Mouse (Mus musculus) granulocyte monocyte progenitor cell, adult 5-6 weeks (primary cell): ENCODE data around the gene Col5a3. TPM values are rescaled to one million over a fixed set of nuclear protein-coding genes. Genes with fewer than 3 reads are reported as not detected.

Experiments
- ATAC-seq: replicated peaks from 2 replicates; pipeline ENCODE4 v1.8.0; 2016; ENCODE audit warnings: mild to moderate bottlenecking, moderate TSS enrichment, inconsistent platforms; ENCODE audit not compliant: poor library complexity, severe bottlenecking
- total RNA-seq, 2 experiments: library from RNA; stranded (forward) in 1 of 2; stranded (reverse) in 1 of 2; fragments of 200-712, 200-1000 nt in 1 of 2; fragments of >200 nt in 1 of 2; fragmentation: Nextera tagmentation in 1 of 2; gene quantifications; 2 replicates each; pipeline ENCODE4 v1.2.3; 2014 to 2017

Col5a3 gene
- total RNA-seq, 2 experiments from 2014 or later = 0.41 to 0.62 TPM

DNA sequence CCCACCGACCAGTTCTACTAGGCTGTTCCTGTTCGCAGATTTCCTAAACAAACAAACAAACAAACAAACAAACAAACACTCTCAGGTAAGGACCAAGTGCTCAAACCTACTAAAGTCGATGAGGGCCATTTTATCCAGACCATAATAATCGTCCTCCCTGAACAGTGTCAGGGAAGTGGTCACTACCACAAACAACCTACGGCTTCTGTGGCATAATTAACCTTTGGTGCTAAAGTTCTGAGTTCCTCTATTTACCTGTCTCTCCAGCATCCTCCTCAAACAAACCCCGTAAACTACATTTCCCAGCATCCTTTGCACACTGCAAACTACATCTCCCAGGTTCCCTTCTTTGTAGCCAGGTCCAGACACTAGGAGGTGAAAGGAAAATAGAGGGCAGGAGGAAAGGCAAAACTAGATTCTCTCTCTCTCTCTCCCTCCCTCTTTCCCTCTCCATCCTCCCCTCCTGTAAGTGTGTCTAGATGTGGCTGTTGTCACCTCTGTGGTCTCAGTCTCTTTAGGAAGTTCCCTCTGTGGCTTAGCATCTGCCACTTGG lies 63.3 kb downstream of the Col5a3 start:
- peak; percentile 20; the same call in 1 of the 2 replicates for ATAC-seq

DNA sequence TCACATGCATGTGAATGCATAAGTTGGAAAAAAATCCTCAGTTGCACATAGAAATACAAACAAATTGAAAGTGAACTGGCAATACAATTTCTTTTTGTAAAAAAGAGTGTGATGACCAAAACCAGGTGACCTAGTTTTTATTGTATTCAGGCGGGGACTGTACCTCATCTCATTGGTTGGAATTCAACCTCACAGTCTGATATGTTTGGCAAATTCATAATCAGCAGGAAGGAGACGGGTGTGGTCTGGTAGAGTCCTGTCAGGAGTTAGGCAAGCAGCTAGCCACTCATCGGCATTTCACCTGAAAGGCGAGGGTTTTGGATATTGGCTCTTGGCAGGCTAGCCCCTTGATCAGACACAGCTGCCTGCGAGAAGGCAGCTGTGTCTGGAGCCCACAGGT lies 65.7 kb downstream of the Col5a3 start:
- ATAC-seq = no peak

DNA sequence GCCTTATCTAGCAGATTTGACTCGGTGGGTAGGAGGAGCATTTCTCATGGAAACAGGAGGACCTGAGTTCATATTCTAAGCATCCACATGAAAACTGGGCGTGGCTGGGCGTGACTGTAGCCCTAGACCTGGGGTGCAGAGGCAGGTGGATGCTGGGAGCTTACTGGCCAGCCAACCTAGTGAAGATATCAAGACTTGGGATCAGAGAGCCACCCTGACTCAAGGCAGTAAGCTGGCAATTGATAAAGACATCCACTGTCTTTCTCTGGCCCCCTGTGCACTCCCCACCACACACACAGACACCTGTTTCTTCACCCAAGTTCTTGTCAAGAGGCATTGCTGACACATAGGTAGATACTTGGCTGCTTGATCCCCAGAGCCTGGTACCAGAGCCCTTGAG lies 66.3 kb downstream of the Col5a3 start:
- no peak for ATAC-seq

DNA sequence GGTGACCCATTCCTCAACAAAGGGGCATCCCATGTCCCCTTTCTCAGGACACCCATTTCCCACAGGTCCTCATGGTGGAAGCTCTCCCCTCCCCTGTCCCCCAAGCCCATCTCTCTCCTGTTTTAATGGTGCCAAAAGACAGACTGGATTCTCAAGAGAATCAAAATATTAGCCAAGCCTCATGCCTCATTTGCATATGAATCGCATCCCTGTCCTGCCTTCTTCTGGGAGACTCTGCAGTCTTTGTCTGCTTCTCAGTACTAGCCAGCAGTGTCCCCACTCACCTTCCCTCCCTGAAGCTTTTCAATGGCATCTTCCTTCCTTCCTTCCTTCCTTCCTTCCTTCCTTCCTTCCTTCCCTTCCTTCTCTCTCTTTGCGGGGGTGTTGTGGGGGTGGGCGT lies 67.2 kb downstream of the Col5a3 start:
- no peak for ATAC-seq

DNA sequence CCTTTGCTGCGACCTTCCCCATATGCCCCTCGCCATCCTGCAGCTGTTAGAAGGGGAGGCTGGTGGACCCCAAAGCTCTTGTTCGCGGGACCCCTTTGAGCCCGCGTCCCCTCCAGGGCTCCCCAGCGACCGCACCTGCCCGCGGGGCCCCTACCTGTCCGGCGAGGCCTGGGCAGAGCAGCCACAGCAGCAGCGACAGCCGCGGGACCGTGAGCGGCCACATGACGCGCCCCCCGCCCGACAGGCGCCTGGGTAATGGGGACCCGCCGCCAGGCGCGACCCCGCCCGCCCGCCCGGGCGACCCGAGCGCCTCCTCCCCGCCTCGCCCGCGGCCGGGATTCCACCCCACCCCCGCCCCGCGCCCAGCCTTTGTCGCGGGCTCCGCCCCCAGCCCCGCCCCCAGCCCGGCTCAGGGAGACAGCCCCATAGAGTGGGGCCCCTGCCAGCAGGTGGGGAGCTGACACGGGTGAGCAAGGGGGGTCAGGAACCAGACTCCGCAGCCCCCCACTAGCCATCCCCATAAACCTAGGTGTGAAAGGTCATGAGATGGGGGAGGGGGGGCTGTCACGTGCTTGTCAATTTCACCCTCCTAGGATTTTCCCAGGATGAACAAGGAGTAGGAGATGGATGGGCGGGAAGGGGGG lies 68.7 kb downstream of the Col5a3 start, which contains the start of gene Olfm2:
Gene Olfm2, minus strand, starts transcription at position 333 of the 644 bp plus-strand sequence.
- ATAC-seq = no peak

DNA sequence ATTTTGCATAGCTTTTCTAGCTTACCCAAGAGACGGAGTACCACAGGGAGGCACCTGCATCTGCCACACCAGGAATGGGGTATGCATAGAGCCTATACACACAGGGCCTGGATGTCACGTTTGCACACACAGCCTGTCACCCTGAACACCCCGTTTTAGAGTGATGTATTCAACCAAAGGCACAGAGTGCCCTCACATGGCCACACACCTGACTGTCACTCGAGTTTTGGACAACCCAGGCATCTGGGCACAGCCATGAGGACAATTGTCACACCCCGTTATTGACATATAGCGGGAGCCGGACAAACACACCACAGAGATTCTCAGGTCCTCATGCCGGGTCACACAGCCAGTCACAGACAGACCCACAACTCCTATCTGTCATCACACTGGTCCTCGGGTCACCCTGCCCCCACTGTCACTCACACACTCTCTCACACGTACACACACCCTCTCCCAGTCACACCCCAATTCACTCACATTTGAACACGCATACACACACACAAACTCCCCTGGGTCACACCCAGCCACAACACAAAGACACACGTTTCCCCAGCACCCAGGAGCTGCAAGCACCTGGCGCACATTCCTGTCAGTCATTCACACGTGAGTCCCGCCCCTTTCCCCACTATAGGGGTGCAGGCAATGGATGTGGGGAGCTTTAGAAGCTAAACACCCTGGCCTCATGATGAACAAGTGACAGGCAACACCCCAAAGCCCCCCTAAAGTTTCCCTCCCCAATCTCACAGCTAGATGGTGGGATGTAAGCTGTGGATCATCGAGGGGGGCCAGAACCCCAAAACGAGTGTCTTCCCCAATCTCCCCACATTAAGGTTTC lies 69.5 kb downstream of the Col5a3 start:
- ATAC-seq = no peak

DNA sequence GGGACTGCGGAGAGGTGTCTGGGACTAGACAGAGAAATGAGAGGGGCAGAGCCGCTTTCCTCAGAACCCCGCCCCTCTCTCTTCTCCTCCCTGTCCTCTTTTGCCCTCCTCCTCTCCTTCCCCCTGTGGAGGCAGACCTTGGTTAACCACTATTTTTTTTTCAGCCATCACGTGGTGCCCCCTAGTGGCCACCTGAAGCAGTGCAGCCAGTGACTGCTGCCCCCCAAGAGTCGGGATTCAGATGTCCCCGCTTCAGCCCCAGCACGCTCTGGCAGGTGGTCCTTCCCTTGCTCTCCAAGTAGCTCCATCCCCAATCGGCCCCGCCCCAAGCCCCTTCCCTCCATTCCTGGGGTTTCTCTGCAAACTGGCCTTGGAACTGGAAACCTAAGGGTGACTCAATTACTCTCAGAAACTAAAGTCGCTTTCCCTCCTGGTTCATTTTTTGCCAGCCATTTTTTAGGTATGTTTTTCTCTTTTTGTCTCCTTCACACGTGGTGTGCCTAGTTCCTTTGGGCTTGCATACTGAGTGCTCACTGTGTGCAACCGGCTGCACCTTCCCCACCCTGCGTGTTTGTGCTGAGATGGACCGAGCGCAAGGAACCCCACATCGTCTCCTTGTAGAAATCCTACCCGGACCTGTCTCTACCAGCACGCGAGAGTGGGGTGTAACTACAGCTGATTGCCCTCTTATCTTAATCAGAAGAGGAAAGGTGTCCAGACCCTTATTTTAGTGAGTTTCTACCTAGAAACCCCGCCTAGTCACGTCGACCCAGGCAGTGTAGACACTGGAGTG lies 70.7 kb downstream of the Col5a3 start:
- ATAC-seq = peak; percentile 41

DNA sequence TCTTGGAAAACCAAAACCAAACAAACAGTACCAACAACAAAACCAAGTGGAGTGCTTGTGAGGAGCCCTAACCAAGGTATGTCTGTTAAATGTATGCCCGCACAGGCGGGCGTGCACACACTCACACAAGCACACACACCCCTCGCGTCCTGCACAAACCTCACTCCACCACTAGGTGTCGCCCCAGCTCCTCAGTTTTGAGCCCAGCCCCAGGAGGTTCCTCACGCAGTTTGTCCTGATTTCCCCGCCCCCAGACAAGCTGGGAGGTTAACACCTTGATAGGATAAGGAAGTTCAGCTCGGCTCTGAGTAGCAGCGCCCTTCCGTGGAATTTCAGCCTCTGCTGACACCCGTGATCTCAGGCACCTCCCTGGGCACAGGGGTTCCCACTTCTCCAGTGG lies 74.5 kb downstream of the Col5a3 start:
- peak; percentile 85 for ATAC-seq

DNA sequence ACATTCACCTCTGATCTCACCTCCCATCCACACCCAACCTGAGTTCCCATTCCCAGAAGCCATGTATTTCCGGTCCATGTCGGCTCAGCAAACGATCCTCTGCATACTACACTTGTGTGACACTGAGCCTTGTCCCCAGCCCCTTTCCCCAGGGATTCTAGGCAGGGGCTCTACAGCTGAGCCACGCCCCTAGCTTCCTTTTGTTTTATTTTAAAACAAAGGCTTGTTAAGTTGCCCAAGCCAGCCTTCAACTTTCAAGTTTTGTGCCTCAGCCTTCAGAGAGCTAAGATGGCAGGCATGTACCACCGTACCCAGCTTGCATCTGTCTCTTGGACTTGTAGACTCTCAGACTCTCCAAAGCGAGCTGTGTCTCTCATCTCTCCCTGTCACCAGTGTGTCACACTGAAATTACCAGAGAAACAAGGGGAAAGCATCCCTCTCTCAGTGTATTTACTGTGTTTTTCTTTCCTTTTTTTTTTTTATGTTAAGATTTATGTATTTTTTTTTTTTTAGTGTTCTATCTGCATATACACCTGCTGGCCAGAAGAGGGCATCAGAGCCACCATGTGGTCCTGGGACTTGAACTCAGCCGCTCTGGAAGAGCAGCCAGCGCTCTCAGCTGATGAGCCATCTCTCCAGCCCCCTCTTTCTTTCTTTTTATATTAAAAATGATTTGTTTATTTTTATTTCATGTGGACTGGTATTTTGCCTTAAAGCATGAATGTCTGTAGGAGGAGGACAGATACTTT lies 76.4 kb downstream of the Col5a3 start:
- peak; percentile 60 for ATAC-seq

DNA sequence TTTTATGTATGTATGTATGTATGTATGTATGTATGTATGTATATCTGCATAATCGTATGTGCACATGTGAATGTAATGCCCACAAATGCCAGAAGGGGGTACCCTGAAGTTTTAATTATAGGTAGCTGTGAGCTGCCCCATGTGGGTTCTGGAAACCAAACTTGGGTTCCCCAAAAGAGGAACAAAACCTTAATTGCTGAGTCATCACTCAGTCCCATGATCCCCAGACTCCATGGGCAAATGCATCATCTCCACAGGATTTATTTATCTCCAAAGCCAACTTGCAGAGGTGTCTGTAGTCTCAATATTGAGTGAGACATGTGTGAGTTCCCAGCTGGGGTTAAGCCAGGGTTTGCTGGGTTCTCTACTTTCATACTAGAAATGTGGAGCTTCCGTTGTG lies 77.6 kb downstream of the Col5a3 start:
- peak; percentile 18; the same call in 1 of the 2 replicates for ATAC-seq

DNA sequence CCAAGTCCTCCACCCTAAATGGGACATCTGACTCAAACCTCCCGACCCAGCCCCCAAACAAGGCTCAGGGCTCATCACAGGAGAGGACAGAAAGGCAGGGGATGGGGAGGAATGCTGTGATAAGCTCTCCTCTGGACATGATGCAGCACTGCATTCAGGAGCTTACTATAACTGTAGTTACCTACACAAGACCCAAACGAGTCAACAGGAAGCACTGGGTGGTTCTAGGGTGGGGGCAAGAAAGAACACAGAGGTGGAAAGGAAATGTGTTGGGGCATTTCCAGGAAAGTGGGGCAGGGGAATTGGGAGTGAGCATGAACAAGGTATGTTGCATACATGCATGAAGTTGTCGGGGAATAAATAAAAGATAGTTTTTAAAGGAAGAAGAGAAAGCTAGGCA lies 80.2 kb downstream of the Col5a3 start:
- ATAC-seq = no peak

DNA sequence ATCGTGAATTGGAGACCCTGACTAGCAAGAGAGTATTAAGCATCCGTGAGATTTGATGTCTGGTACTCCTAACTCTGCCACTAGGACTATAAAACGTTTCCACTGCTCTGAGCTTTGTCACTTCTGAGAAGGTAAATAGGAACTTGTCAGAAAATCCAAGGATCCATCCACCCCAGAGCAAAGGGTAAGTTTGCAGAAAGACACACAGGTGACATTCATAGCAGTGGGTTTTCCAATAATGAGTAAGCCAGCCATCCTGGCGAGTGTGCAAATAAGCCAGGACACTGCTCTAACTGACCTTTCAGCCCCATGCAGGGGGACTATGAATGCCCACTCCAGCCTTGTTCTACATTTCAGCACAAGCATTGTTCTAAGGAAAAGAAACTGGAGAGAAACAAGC lies 83.1 kb downstream of the Col5a3 start:
- no peak for ATAC-seq

DNA sequence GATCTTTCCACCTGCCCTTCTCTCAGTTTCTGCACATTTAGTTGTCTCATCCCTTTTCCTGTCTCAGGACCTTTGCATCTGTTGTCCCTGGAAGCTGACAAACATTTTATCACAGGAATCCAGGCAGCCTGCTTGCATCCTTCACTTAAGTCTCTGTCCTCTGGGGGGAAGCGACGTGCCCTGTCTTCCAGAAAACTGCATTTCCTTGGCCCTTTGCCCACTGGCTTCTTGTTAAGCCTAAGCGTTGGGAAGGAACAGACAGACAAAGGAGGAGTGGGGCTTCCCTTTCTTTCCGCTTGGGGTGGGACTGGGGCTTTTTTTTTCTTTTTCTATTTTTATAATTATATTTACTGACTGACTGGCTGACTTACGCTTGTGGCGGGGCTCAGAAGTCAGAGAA lies 85.4 kb downstream of the Col5a3 start:
- ATAC-seq = no peak

DNA sequence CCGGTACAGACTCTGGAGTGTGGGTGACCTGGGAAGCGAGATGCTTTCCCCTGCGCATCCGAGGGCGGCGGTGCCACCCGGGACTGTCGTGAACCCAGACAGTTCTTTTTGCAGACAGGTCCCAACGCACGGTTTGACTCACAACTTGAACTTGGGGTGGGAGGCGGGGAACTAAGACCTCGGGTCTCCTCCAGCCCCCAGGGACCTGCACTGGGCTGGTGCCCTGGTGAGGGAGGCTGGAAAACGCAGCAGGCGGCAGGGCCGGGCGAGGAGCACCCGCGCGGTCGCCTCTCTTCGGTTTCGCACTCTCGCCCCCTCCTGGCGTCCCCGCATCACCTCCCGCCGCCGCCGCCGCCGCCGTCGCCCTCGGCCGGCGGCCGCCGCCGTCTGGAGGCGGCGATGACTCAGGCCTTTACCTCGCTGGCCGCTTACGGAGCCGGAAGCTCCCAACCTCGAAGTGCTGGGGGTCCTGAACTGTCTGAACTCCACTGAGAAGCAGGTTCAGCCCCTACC lies 87.2 kb downstream of the Col5a3 start:
- ATAC-seq = peak; percentile 72

DNA sequence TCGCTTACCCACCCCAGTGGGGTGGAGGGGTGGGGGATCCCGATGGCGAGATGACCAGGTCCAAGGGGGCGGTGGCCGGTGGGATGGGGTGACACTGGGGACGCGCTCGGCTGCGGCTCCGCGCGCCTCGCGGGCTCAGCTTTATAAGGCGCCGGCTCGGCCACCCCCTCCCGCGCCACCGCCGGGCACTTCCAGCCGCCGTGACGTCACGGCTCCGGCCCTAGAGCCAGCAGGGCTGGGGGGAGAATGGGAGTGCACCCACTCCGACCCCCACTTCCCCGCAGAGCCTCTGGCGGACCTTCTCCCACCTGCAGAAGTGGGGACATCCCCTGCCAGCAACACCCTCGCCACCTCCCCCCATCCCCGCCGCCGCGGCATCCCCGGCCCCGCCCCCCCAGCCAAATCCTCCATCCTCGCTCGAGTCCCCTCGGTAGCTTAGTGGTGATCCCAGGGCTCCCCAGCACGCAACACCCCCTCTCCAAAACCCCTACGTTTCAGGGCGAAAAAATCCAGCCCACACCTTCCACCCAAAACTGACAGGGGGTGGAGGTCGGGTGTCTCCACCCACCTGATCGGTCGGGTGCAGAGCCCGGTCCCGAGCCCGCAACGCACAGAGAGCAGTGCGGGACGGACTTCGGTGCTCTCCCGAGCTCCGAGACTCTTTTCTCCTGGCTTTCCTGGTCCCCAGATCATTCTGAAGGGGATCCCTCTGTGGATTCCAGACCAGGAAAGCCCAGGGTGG lies 87.8 kb downstream of the Col5a3 start:
- peak; percentile 29; the same call in 1 of the 2 replicates for ATAC-seq

DNA sequence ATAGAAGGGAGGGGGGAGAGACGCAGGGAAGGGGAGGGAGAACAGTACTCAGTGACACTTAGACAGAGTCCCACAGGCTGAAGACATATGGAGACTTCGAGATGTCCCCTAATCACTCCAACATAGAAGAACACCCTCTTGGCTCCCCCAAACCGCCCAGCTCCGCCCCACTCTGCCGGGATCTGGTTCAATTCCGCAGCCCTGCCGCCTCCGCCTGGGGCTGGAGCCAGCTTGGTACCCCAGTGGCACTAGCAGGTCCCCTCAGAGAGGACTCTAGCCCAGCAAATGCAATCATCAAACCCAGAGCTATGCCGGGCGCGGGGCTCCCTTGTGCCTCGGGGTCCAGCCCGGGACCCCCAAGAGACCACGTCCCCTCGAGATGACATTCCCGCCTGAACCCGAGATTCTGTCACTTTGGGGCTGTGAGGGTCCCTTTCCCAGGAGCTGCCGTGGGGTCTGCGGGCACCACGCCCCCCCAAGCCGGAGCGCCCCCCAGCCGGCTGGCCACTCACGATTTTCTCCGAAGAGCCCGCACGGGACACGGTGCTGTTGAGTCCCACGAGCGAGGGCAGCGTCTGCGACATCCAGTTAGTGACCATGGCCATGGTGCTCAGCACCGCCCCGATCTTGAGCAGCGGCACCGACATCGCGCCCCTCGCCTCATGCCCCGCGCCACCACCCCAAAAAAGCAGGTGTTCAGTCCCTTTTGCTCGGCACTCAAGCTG lies 88.6 kb downstream of the Col5a3 start:
- ATAC-seq = no peak

DNA sequence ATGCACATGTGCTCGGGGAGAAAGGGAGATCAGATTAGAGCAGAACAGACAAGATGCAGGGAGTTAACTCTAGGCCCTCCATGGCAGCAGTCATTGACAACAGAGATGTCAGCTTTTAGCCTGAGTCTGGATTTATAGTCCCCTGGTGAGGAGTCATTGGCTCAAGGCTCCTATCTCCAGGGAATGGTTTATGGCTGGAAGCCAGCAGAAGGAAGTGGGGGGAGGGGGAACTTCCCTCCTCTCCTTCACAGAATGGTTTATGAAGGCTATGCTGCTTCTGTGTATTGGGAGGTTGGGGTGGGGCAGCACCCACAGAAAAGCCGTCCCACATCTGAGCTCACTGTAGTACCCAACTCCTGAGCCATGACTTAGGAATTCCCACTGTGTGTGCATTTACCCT lies 93.3 kb downstream of the Col5a3 start:
- no peak for ATAC-seq
